Mouse (Mus musculus): ENCODE measurements around the gene Fam214a.

- TF ChIP-seq GATA1 (IDR thresholded peaks at IDR 0.05; ENCODE audit: borderline replicate concordance, low read length) (no peak), FLI1 (IDR thresholded peaks at IDR 0.05; ENCODE audit: low read length) (no peak)
Observed at GRCm38 (mm10) chr9:75002262-75002661, 49.6 kb downstream of the Fam214a start.
